Mouse (Mus musculus): ENCODE results near the gene Neil3. TPM values are rescaled to one million over a fixed set of nuclear protein-coding genes. Genes with fewer than 3 reads are reported as not detected.
"Not testable (repeated sequence)": the region's sequence is repeated elsewhere in the genome, so short reads cannot be mapped to it uniquely, and the experiment has no call there.

The Neil3 gene
- polyA plus RNA-seq, 1 experiment from 2014 or later = 28.7 TPM

DNA sequence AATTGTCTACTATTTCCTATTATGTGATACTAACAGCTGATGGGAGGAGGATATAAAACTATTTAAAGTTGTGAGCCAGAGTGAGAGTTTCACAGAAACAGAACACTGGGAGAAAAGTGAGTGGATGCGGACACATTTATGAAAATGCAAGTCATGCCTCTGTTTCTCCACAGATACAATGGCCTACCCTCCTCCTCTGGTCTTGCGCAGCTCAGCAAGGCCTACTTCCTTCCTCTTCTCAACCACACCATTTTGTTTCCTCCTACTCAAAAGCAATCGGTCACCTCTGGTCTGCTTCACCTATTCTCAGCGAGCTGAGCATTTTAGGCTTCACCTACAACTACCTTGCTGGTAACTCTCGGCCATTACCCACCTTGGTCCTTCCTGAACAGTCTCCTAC is 34.0 kb downstream of the Neil3 start:
- Histone ChIP-seq H3K4me1 (no peaks in the 10 kb centered on the region), H3K36me3 (peaks cover 22% of the 10 kb centered on the region; the same call in 1 of the 2 replicates), H3K4me3 (no peak overlapping the region), H3K27me3 (ENCODE audit: low read depth, poor library complexity, severe bottlenecking) (no peaks in the 10 kb centered on the region), H3K27ac (replicated peaks) (no peak overlapping the region), H3K9me3 (replicated peaks) (no peaks in the 10 kb centered on the region)
- DNase-seq (ENCODE audit: low spot score) = no peak
- 90% methylated on average over 5 of the region's 5 CpGs for WGBS

GRCm38 (mm10) chr8:53603672-53604071 is 35.2 kb downstream of the Neil3 start:
- Histone ChIP-seq H3K27me3 (ENCODE audit: low read depth, poor library complexity, severe bottlenecking) (no peaks in the 10 kb centered on the region), H3K4me1 (no peaks in the 10 kb centered on the region), H3K9me3 (replicated peaks) (no peaks in the 10 kb centered on the region), H3K4me3 (no peak overlapping the region), H3K36me3 (peaks cover 29% of the 10 kb centered on the region), H3K27ac (replicated peaks) (no peak overlapping the region)
- WGBS = 93% methylated on average over 4 of the region's 4 CpGs
- DNase-seq (ENCODE audit: low spot score) = no peak

- WGBS = 87% methylated on average over 3 of the region's 3 CpGs
- Histone ChIP-seq H3K4me3 (no peak overlapping the region), H3K27ac (replicated peaks) (no peak overlapping the region), H3K27me3 (ENCODE audit: low read depth, poor library complexity, severe bottlenecking) (no peaks in the 10 kb centered on the region), H3K9me3 (replicated peaks) (no peaks in the 10 kb centered on the region), H3K4me1 (no peaks in the 10 kb centered on the region), H3K36me3 (peaks cover 40% of the 10 kb centered on the region)
- no peak for DNase-seq (ENCODE audit: low spot score)
Observed at GRCm38 (mm10) chr8:53600826-53601225, 38.0 kb downstream of the Neil3 start.

- Histone ChIP-seq H3K4me3 (no peak overlapping the region), H3K4me1 (no peaks in the 10 kb centered on the region), H3K27ac (replicated peaks) (no peak overlapping the region; the same call in 1 of the 2 replicates), H3K9me3 (replicated peaks) (no peaks in the 10 kb centered on the region), H3K36me3 (peaks cover 38% of the 10 kb centered on the region), H3K27me3 (ENCODE audit: low read depth, poor library complexity, severe bottlenecking) (no peaks in the 10 kb centered on the region)
- DNase-seq (ENCODE audit: low spot score) = no peak
- WGBS = 86% methylated on average over 11 of the region's 11 CpGs
Observed at GRCm38 (mm10) chr8:53600025-53600811, 38.6 kb downstream of the Neil3 start.

DNA sequence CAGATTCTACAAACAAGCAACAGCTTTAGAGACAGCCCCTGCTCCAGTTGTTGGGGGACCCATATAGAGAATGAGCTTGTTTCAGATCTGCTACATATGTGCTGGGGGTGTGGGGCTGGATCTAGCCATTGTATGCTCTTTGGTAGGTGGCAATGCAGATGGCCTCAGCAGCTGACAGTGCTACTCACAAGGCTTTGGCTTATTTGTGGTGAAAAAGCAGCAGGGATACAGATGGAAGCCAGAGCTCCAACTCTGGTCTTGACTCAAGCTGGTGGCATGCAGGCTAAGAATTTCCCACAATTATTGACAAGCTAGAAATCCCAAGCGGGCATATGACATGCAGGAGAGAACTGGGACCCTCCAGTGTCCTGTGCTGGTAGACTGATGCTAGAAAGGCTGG is 40.8 kb downstream of the Neil3 start:
- DNase-seq (ENCODE audit: low spot score) = no peak
- no peak overlapping the region for H3K4me3 ChIP-seq
- 88% methylated on average over 1 of the region's 1 CpGs for WGBS
- no peaks in the 10 kb centered on the region for H3K4me1 ChIP-seq
- H3K36me3 ChIP-seq = peaks cover 35% of the 10 kb centered on the region
- no peaks in the 10 kb centered on the region for H3K9me3 ChIP-seq (replicated peaks)
- no peak overlapping the region for H3K27ac ChIP-seq (replicated peaks)
- no peaks in the 10 kb centered on the region for H3K27me3 ChIP-seq (ENCODE audit: low read depth, poor library complexity, severe bottlenecking)

- H3K27ac ChIP-seq (replicated peaks) = no peak overlapping the region
- peaks cover 6% of the 10 kb centered on the region; the same call in 1 of the 2 replicates for H3K36me3 ChIP-seq
- no peaks in the 10 kb centered on the region for H3K4me1 ChIP-seq
- H3K9me3 ChIP-seq (replicated peaks) = no peaks in the 10 kb centered on the region
- WGBS = 89% methylated on average over 2 of the region's 2 CpGs
- H3K4me3 ChIP-seq = no peak overlapping the region
- no peak for DNase-seq (ENCODE audit: low spot score)
- no peaks in the 10 kb centered on the region for H3K27me3 ChIP-seq (ENCODE audit: low read depth, poor library complexity, severe bottlenecking)
Observed at GRCm38 (mm10) chr8:53591777-53592176, 47.1 kb downstream of the Neil3 start.

DNA sequence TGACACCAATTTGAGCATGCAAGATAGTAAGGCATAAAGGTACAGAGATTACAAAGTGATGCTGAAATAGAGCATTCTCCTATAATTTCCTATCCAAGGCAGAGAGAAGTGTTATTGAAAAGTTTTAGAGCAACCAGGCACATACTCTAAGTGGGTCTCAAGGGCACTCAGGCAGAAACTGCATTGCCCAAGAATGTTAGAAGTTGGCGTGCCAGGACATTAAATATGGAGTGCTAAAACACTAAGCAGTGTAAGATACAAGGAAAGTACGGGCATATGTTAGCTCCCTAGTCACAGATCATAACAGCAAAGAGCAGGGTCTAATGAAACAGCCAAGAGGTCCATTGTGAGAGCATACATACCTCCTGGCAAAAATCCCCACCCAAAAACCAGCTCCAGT is 65.3 kb downstream of the Neil3 start:
- Histone ChIP-seq H3K4me3 (no peak overlapping the region), H3K36me3 (no peaks in the 10 kb centered on the region), H3K9me3 (replicated peaks) (no peaks in the 10 kb centered on the region), H3K27me3 (ENCODE audit: low read depth, poor library complexity, severe bottlenecking) (no peaks in the 10 kb centered on the region), H3K27ac (replicated peaks) (no peak overlapping the region), H3K4me1 (no peaks in the 10 kb centered on the region)
- 81% methylated on average over 2 of the region's 2 CpGs for WGBS
- DNase-seq (ENCODE audit: low spot score) = no peak

- 91% methylated on average over 6 of the region's 6 CpGs for WGBS
Observed at GRCm38 (mm10) chr8:53566223-53566622, 72.6 kb downstream of the Neil3 start.

DNA sequence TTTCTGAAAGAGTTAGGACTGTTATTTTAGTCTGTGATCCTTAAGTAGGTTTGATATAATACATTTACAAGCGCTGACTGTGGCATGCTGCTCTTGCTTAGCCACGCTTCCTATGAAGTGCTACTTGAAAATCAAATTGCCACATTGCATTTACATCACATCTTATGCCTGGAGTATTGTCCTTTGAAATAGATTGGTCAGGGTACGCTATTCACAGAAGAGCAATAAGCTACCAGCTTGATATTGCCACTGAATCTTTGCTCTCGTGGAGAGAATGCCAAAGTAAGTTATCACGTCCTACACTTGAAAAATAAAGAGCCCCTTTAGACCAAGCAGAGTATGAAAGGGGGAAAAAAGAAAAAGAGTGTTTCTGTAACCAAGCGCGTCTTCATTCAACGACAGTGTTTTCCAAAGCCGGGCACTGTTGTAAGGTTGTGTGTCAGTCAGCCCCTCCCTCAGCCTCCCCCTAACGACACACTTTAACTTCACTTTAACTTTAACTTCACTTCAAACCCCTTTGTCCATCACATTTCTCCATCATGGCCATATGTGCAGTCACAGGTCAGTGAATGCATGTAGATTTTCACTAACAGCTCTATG is 76.3 kb downstream of the Neil3 start:
- no peak overlapping the region for H3K27ac ChIP-seq (replicated peaks)
- no peak overlapping the region for H3K4me3 ChIP-seq
- WGBS = 78% methylated on average over 10 of the region's 10 CpGs
- no peaks in the 10 kb centered on the region for H3K4me1 ChIP-seq
- no peaks in the 10 kb centered on the region for H3K27me3 ChIP-seq (ENCODE audit: low read depth, poor library complexity, severe bottlenecking)
- DNase-seq (ENCODE audit: low spot score) = no peak
- H3K9me3 ChIP-seq (replicated peaks) = no peaks in the 10 kb centered on the region
- H3K36me3 ChIP-seq = no peaks in the 10 kb centered on the region

More at GRCm38 (mm10) chr8:53566223-53566622, 72.6 kb downstream of the Neil3 start:
- H3K27ac ChIP-seq (replicated peaks) = no peak overlapping the region
- no peak for DNase-seq (ENCODE audit: low spot score)
- H3K4me3 ChIP-seq = no peak overlapping the region
- H3K9me3 ChIP-seq (replicated peaks) = no peaks in the 10 kb centered on the region
- H3K4me1 ChIP-seq = no peaks in the 10 kb centered on the region
- H3K27me3 ChIP-seq (ENCODE audit: low read depth, poor library complexity, severe bottlenecking) = no peaks in the 10 kb centered on the region
- H3K36me3 ChIP-seq = no peaks in the 10 kb centered on the region

GRCm38 (mm10) chr8:53539585-53539984 is 99.3 kb downstream of the Neil3 start:
- no peaks in the 10 kb centered on the region for H3K27me3 ChIP-seq (ENCODE audit: low read depth, poor library complexity, severe bottlenecking)
- H3K36me3 ChIP-seq = no peaks in the 10 kb centered on the region
- no peak for DNase-seq (ENCODE audit: low spot score)
- no peaks in the 10 kb centered on the region for H3K4me1 ChIP-seq
- H3K4me3 ChIP-seq = no peak overlapping the region
- H3K9me3 ChIP-seq (replicated peaks) = no peaks in the 10 kb centered on the region
- no peak overlapping the region for H3K27ac ChIP-seq (replicated peaks)
- WGBS = 87% methylated on average over 2 of the region's 2 CpGs

DNA sequence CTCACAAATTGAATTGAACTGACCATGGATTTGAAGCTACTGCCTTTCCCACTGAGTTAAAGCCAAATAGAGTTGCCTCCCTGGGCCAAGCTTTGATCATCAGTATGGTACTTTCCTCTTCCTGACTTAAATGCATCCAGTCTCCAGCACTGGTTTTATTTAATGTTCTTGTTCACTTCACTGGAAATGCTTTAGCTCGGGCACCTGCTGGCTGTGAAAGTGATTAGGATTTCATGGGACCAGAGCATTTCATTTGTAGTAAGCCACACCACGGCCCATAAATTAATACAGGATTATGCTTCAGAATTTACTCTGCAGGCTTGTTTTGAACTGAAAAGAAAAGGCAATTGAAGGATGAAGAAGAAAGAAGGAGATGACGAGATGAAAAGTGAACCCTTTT is 100.8 kb downstream of the Neil3 start:
- WGBS = 50% methylated on average over 3 of the region's 3 CpGs
- H3K36me3 ChIP-seq; H3K4me1 ChIP-seq; DNase-seq (ENCODE audit: low spot score); H3K27me3 ChIP-seq (ENCODE audit: low read depth, poor library complexity, severe bottlenecking); H3K27ac ChIP-seq (replicated peaks); H3K9me3 ChIP-seq (replicated peaks); H3K4me3 ChIP-seq: not testable (repeated sequence)

Data from midbrain, embryonic 10.5 days (tissue).